ENCODE assay signal across 8 mouse cellular contexts in genomic region chr12:41485512-41486215, GRCm38 (mm10). TPM values are rescaled to one million over a fixed set of nuclear protein-coding genes. Genes with fewer than 3 reads are reported as not detected.
DNase-seq lines count a peak whose midpoint lies in the region; ATAC-seq lines count a peak whose summit lies in the region.

No protein-coding gene starts in this region.

- H3K9ac ChIP-seq in embryonic facial prominence, embryonic 12.5 days: peak overlapping the region; percentile 48
- peak overlapping the region; percentile 8; the same call in 1 of the 2 replicates for H3K9ac ChIP-seq in kidney, embryonic 14.5 days (ENCODE audit: low read depth, low read length)
- peak overlapping the region; percentile 51 for H3K9ac ChIP-seq in limb, embryonic 12.5 days (replicated peaks)
- peak overlapping the region; percentile 84 for H3K9ac ChIP-seq in midbrain, embryonic 14.5 days (replicated peaks; ENCODE audit: low read length)

- H3K4me2 ChIP-seq in embryonic facial prominence, embryonic 12.5 days (replicated peaks): peak overlapping the region; percentile 61
- H3K4me2 ChIP-seq in kidney, embryonic 14.5 days (replicated peaks; ENCODE audit: low read depth, low read length): peak overlapping the region; percentile 46
- peak overlapping the region; percentile 63 for H3K4me2 ChIP-seq in limb, embryonic 12.5 days
- H3K4me2 ChIP-seq in midbrain, embryonic 14.5 days (ENCODE audit: low read length): peak overlapping the region; percentile 69

- peak; percentile 34 for DNase-seq in ovary, postnatal 36 days (ENCODE audit: low spot score)
- DNase-seq in ovary, postnatal 10 days (ENCODE audit: low spot score): no peak
- DNase-seq in heart, adult 9 months (ENCODE audit: low spot score in 2 of 2): peak; percentile 32 to 44
- DNase-seq in midbrain, embryonic 14.5 days: peak; percentile 91
- DNase-seq in yolk sac, embryonic 10.5 days (ENCODE audit: low spot score): peak; percentile 5

- ATAC-seq in embryonic facial prominence, embryonic 12.5 days (ENCODE audit: insufficient number of reproducible peaks, insufficient read depth, low FRiP score, low TSS enrichment): peak; percentile 82; the same call in 1 of the 2 replicates
- ATAC-seq in kidney, embryonic 14.5 days (ENCODE audit: low FRiP score, low TSS enrichment): peak; percentile 90
- no peak; the same call in 1 of the 2 replicates for ATAC-seq in limb, embryonic 12.5 days (ENCODE audit: insufficient number of reproducible peaks, insufficient read depth, low FRiP score, low TSS enrichment, low read depth)
- peak; percentile 92 for ATAC-seq in midbrain, embryonic 14.5 days (ENCODE audit: low FRiP score, low TSS enrichment)

- H3K27me3 ChIP-seq in embryonic facial prominence, embryonic 12.5 days: no peaks in the 10 kb centered on the region
- peaks cover 4% of the 10 kb centered on the region; the same call in 1 of the 2 replicates for H3K27me3 ChIP-seq in kidney, embryonic 14.5 days (ENCODE audit: control insufficient read depth, insufficient read depth, low read length)
- H3K27me3 ChIP-seq in limb, embryonic 12.5 days: no peaks in the 10 kb centered on the region; the same call in 1 of the 2 replicates
- H3K27me3 ChIP-seq in midbrain, embryonic 14.5 days (ENCODE audit: control insufficient read depth, insufficient read depth, low read length): no peaks in the 10 kb centered on the region

- peaks cover 8% of the 10 kb centered on the region; the same call in 1 of the 2 replicates for H3K4me1 ChIP-seq in embryonic facial prominence, embryonic 12.5 days
- H3K4me1 ChIP-seq in kidney, embryonic 14.5 days (ENCODE audit: control insufficient read depth, insufficient read depth, low read length): 0 out of 2 replicates have a peak, but pooled peaks cover 2% of the 10 kb centered on the region
- H3K4me1 ChIP-seq in limb, embryonic 12.5 days (replicated peaks): peaks cover 30% of the 10 kb centered on the region
- peaks cover 17% of the 10 kb centered on the region for H3K4me1 ChIP-seq in midbrain, embryonic 14.5 days (ENCODE audit: control insufficient read depth, insufficient read depth, low read length)

- H3K9me3 ChIP-seq in embryonic facial prominence, embryonic 12.5 days: no peaks in the 10 kb centered on the region
- H3K9me3 ChIP-seq in kidney, embryonic 14.5 days (ENCODE audit: control insufficient read depth, low read length): no peaks in the 10 kb centered on the region
- H3K9me3 ChIP-seq in limb, embryonic 12.5 days: no peaks in the 10 kb centered on the region
- no peaks in the 10 kb centered on the region for H3K9me3 ChIP-seq in midbrain, embryonic 14.5 days (ENCODE audit: control insufficient read depth, low read length)

- WGBS in embryonic facial prominence, embryonic 12.5 days: 18% methylated on average over 12 of the region's 12 CpGs
- WGBS in kidney, embryonic 14.5 days: 10% methylated on average over 12 of the region's 12 CpGs
- 19% methylated on average over 12 of the region's 12 CpGs for WGBS in limb, embryonic 12.5 days
- WGBS in midbrain, embryonic 14.5 days: 11% methylated on average over 12 of the region's 12 CpGs

- peak overlapping the region; percentile 34 for H3K4me3 ChIP-seq in embryonic facial prominence, embryonic 12.5 days
- peak overlapping the region; percentile 33 for H3K4me3 ChIP-seq in kidney, embryonic 14.5 days (ENCODE audit: low read length)
- H3K4me3 ChIP-seq in limb, embryonic 12.5 days (replicated peaks): peak overlapping the region; percentile 41
- peak overlapping the region; percentile 64 for H3K4me3 ChIP-seq in midbrain, embryonic 14.5 days (replicated peaks; ENCODE audit: low read depth, low read length)

- peak overlapping the region; percentile 27; the same call in 1 of the 2 replicates for H3K27ac ChIP-seq in embryonic facial prominence, embryonic 12.5 days
- no peak overlapping the region for H3K27ac ChIP-seq in kidney, embryonic 14.5 days (ENCODE audit: low read depth, low read length)
- no peak overlapping the region for H3K27ac ChIP-seq in limb, embryonic 12.5 days
- peak overlapping the region; percentile 93 for H3K27ac ChIP-seq in midbrain, embryonic 14.5 days (replicated peaks; ENCODE audit: low read depth, low read length)

- no peaks in the 10 kb centered on the region for H3K36me3 ChIP-seq in embryonic facial prominence, embryonic 12.5 days
- H3K36me3 ChIP-seq in kidney, embryonic 14.5 days (ENCODE audit: control insufficient read depth, insufficient read depth, low read length): no peaks in the 10 kb centered on the region
- H3K36me3 ChIP-seq in limb, embryonic 12.5 days: no peaks in the 10 kb centered on the region
- H3K36me3 ChIP-seq in midbrain, embryonic 14.5 days (ENCODE audit: control insufficient read depth, insufficient read depth, low read length): no peaks in the 10 kb centered on the region

RNA-seq across cellular contexts. Expression of gene Lrrn3, which starts 0.6 kb away (rescaled TPM):
- polyA plus RNA-seq in embryonic facial prominence, embryonic 12.5 days (2016; fragmentation: Nextera tagmentation; extraction: Ambion mirVana): 15.9 and 18.4 TPM in 2 replicates
- polyA plus RNA-seq in kidney, embryonic 14.5 days (2014; fragmentation: Nextera tagmentation; extraction: Ambion mirVana): 2.3 and 3.7 TPM in 2 replicates
- polyA plus RNA-seq in limb, embryonic 12.5 days (2016; fragmentation: Nextera tagmentation; extraction: Ambion mirVana): 8.9 and 11.2 TPM in 2 replicates
- polyA plus RNA-seq in midbrain, embryonic 14.5 days (2014; fragmentation: Nextera tagmentation; extraction: Ambion mirVana): 105 and 118 TPM in 2 replicates

Comparison
In these comparisons a context has a peak if more than half of its experiments do, and no peak if none do; other contexts are left out.
1. H3K27ac ChIP-seq: peak in embryonic facial prominence, embryonic 12.5 days (single experiment) and midbrain, embryonic 14.5 days (single experiment); none in kidney, embryonic 14.5 days (single experiment) and limb, embryonic 12.5 days (single experiment).
2. H3K9ac ChIP-seq: peak in every context shown above with its lines; median percentile 84 in midbrain, embryonic 14.5 days; 51 in limb, embryonic 12.5 days; 48 in embryonic facial prominence, embryonic 12.5 days; 8 in kidney, embryonic 14.5 days.
3. Peak in every context shown above with its lines, with median percentiles within 50 percentile points of each other: H3K4me2 ChIP-seq and H3K4me3 ChIP-seq.